Mouse (Mus musculus) skeletal muscle tissue, adult 2 months (tissue): ENCODE measurements around the gene Trim56.
A peak's percentile ranks its signal among the peaks of the same experiment; 100 is the strongest.
"Not testable (repeated sequence)": the region's sequence is repeated elsewhere in the genome, so short reads cannot be mapped to it uniquely, and the experiment has no call there.

Source experiments
- DNase-seq: peaks from one replicate; pipeline ENCODE4 v3.0.0-alpha.2; 2012; ENCODE audit warnings: low read depth, low spot score

Gene Trim56

DNA sequence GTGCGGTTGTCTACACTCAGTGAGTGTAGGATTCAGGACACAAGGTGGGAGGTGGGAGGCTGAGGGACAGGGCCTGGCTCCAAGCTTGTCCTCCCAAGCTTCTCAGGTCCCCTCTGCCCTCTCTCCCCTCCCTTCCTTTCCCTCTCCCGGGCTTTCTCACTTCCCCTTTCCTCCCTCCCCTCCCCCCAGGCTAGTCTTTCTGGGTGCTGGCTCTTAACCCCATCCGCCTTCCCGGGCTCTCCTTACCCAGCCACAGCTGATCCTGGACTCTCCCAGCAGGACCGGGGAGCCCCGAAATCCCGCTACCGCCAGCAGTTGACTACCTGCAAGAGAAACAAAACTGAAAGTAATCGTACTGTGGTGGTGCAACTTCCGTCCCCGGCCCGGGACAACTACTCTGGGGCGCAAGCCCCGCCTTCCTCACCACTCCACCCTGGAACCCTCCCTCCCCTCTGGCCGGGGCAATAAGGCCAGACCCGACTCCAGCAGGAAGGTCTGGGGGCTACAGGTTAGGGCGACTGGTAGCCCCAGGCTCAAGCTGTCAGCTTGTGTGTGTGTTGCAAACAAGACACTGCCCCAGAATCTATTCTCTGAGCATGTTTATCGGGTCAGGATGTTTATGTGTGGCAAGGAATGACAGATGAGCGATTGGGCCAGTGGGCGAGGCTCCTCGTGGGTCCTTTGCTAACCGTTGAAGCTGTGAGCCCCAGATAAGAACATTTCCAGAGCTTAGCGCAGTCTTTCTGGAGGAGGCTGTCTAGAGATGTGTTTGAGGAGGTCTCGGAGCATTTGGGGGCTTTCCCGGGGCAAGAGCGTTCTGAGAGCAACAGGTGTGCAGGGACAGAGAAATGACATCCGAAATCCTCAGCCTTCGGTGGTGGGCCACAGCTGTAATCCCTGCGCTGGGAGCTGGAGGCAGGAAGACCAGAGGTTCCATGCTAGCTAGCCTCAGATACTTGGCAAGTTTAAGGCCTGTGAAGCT lies at the start of gene Trim56:
Gene Trim56 (minus strand): TSS at position 344 of the 982 bp plus-strand sequence.
- peak; percentile 60 for DNase-seq

DNA sequence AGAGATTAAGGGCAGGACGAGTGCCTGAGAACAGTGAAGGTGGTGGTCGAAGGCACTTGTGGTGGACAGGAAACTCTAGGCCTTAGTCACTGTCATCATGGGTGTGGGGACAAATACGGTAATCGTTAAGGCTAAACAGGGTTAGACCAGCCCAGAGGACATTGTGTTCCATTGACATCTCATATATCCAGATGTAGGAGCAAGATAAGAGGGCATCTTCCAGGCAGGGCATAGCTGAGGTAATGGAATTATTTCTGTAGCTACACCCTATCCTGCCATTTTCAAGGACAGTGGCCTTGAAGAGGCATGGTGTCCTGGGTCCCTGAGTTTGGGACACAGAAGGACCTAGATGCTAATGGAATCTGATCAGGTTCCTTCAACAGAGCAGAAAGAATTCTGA lies 45.8 kb upstream of the Trim56 start:
- no peak for DNase-seq

DNA sequence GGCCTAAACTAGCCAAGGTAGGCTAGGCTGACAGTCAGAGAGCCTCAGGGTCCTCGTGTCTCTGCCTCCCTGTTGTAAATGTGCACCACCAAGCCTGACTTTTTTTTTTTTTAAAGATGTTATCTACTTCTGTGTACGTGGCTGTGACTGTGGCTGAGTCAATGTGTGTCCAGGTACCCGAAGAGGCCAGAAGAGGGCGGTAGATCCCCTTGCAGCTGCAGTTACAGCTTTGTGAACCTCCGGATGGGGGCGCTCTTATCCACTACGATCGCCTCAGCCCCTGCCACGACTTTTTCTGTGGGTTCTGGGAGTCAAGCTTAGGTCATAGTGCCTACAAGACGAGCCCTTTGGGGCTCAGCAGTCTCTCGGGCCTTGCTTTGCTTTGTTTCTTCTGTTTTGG lies 43.5 kb upstream of the Trim56 start:
- DNase-seq: no peak

DNA sequence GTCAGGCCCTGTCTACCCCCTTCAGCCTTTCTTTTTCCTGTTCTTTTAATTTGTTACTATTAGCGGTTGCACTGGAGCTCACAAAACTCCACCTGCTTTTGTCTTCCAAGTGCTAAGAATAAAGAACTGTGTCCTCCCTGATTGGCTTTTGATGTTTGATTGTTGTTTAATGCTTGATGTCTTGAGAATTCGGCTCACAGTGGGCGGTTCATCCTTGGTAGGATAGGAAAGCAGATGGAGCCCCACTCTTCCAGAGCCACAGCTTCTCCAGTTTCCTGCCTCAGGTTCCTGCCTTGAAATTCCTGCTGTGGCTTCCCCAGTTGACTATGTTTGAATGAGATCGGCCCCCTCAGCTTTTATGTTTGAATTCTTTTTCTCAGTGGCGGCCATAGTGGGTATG lies 37.3 kb upstream of the Trim56 start:
- DNase-seq: no peak

DNA sequence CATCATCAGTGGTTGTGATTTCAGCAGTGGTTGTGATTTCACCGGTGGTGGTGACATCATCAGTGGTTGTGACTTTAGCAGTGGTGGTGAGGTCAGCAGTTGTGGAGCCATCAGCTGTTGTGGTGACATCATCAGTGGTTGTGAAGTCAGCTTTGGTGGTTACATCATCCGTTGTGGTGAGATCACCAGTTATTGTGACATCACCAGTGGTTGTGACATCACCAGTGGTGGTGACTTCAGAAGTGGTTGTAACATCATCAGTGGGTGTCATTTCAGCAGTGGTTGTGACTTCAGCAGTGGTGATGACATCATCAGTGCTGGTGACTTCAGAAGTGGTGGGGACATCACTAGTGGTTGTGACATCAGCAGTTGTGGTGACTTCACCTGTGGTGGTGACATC lies 36.6 kb upstream of the Trim56 start:
- DNase-seq: peak; percentile 15

DNA sequence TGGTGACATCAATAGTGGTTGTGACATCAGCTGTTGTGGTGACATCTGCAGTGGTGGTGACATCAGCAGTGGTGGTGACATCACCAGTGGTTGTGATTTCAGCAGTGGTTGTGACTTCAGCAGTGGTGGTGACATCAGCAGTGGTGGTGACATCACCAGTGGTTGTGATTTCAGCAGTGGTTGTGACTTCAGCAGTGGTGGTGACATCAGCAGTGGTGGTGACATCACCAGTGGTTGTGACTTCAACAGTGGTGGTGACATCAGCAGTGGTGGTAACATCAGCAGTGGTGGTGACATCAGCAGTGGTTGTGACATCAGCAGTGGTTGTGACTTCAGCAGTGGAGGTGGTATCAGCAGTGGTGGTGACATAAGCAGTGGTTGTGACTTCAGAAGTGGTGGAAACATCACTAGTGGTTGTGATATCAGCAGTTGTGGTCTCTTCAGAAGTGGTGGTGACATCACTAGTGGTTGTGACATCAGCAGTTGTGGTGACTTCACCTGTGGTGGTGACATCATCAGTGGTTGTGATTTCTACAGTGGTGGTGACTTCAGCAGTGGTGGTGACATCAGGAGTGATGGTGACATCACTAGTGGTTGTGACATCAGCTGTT lies 33.4 kb upstream of the Trim56 start, which contains the start of gene Muc3:
Gene Muc3 (minus strand): TSS at position 51 of the 611 bp plus-strand sequence.
- not testable (repeated sequence) for DNase-seq

DNA sequence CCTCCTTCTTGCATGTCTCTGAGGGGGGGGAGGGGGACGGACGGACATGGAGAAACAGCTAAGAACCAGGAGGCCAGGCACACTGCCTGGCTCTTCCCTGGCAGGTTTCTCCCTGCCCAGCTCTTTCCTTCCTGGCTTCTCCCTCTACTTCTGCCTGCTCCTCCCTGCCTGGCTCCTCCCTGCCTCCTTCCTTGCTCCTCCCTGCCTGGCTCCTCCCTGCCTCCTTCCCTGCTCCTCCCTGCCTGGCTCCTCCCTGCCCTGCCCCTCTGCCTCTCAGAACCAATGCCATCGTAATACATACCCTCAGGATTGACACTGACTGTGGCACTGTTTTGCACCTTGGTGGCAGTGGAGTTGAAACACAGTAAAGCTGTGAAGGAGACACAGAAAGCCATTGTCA lies 24.8 kb upstream of the Trim56 start:
- DNase-seq: no peak

DNA sequence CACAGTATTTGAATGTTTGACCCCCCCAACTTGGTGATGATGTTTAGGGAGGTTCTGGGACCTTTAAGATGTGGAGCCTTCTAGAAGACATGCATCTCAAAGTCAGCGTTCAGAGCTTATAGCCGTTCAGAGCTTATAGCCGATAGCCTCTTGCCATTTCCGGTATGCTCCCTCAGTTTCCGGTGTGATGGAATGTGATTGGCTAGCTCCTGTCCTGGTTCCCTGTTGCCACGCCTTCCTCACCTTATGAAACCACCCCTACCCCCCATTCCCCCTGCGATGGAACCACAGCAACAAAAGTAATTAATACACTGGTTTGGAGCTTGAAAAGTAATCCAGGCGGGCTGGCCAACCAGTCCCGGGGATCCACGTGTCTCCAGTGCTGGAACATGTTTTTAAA lies 23.0 kb upstream of the Trim56 start:
- no peak for DNase-seq

DNA sequence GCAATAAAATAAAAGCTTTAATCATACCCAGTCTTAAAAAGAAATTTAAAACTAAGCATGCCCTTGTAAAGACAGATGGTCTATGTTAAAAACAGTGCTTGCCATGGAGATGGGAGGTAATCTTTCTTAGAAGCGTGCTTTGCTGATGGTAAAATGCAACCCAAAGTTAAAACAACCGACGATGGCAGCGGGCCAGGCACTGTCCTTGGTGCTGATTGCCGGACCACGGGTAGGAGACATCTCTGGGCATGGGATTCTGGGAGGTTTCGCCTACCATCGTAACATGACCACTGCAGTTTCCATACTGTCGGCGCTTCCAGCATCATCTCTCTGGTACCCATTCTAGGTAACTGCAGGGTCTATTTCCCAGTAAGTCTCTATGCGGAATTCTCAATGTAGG lies 18.9 kb upstream of the Trim56 start:
- no peak for DNase-seq

DNA sequence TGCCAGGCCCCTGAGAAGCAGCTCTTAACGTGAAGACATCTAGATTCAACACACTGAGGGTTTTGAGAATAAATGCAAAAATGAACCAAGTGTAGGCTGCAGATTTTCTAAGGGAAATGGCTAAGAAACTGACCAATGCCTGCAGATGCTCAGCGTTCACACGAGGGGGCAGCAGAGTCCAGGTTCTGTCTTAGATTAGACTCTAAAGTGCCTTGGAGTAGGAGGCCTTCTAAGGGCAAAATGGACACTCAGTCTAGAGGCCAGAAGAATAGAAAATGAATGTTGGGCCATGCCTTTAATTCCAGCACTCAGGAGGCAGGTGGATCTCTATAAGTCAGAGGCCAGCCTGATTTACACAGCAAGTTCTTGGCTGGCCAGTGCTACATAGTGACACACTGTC lies 15.5 kb upstream of the Trim56 start:
- peak; percentile 38 for DNase-seq

DNA sequence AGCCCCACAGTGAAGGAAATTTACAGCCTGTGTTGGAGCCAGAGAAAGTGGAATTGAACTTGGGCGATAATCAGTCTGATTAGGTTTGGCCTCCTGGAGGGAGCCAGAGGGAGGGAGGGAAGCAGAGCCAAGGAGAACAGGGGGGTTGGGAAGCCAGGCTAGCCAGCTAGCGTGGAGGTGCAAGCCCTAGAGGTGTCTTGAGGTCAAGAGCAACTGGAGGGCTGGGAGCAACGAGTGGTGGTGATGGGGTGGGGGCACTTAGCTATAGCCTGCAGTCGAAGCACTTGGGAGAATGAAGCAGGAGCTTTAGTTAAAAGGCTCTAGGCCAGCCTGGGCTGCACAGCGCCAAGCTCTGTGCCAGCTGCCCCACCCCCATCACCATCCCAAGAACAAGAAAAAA lies 13.3 kb upstream of the Trim56 start:
- no peak for DNase-seq

DNA sequence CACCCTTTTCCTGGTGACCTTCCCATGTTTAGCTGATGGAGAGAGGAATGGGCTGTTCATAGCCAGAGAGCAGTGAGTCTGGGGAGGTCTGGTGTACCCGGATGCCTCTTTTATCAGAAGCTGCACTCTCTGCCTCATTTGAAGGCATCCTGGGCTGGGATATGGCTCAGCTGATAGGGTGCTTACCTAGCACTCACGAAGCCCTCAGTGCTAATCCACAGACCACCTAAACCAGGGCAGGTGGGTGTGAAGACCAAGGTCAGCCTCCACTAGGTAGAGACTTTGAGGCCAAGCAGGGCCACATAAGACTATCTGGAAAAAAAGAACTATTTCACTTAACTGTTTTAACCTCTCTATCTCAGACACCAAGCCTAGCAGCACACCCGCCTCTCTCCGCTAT lies 7.5 kb upstream of the Trim56 start:
- DNase-seq: no peak

DNA sequence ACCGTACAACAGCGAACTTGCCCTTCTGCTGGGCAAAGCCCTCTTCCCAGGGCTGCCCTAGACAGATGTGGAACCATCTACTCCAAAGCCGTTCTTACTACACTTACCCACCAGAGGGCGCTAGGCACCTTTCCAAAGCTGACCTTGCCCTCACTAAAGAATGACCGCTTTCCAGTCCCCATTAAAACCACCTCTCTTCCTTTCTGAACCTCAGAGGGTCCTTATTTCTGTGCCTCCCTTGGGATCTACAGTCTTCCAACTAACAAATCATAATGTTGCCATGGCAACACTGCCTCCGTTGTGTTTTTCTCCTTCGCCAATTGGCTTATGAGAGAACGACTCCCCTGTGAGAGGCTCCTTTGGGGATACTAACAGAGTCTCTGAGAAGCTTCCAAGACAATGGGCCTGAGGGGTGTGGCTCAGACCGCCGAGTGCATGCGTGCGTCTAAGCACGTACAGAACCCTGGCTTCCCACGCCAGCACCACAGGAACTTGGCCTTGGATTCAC lies 6.7 kb upstream of the Trim56 start:
- peak; percentile 60 for DNase-seq

DNA sequence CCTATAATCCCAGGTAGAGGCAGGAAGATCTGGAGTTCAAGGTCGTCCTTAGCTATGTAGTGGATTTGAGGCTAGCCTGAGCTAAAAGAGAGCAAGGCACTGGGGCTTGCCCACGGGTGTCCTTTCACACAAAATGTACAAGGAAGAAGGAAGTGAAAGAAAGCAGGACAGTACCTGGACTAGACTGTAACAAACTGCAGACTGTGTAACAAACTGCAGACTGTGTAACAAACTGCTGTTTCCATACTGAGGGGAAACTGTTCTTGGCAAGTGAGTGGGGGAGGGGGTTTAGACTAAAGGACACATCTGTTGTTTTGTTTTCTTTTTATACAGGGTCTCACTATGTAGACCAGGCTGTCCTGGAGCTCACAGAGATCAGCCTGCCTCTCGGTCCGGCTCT lies 5.3 kb upstream of the Trim56 start:
- DNase-seq: no peak

DNA sequence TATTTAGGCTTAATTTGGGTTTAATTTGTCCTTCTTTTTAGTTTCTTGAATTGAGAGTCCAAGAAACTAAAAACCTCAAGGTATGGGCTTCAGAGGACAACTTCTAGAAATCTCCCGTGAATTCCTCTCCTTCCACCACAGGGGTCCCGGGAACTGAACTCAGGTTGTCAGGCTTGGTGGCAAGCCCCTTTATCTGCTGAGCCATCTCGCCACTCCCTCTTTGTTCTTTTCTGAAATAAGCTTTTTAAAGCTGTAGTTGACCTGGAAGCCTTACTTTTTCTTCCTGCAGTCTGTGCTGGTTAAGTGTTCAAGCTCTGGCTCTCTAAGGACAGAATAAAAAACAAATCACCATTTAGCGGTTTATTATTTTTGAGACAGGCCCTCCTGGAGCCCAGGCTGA lies 2.9 kb upstream of the Trim56 start:
- DNase-seq: no peak

DNA sequence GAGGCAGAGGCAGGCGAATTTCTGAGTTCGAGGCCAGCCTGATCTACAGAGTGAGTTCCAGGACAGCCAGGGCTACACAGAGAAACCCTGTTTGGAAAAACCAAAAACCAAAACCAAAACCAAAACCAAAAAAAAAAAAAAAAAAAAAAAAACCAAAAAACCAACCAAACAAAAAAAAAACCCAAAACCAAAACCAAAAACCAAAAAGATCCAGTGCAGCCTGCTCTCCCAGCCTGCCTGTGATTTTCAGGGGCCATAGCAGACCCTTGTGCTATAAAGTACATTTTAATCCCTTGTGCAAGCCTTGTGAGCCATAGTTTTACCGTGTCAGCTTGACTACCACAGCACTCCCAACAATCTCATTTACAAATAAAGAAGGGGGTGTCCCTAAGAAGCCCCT lies 2.0 kb upstream of the Trim56 start:
- DNase-seq: not testable (repeated sequence)

DNA sequence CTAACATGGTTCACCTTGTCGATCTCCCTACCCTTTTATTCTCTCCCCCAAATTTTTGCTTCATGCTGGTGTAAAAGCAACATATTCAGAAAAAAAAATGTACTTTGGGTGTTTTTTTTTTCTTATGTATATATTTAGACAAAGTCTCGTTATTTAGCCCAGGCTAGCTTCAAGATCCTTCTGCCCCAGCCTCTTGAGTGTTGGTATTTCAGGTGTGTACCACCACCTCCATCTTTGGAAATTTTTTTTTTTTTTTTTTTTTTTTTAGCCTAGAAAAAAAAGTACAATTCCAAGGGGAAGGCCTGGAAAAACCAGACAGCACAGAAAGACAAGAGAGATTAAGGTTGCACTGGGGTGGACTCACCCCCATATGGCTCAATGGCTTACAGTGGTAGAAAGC lies 978 bp upstream of the Trim56 start:
- no peak for DNase-seq

DNA sequence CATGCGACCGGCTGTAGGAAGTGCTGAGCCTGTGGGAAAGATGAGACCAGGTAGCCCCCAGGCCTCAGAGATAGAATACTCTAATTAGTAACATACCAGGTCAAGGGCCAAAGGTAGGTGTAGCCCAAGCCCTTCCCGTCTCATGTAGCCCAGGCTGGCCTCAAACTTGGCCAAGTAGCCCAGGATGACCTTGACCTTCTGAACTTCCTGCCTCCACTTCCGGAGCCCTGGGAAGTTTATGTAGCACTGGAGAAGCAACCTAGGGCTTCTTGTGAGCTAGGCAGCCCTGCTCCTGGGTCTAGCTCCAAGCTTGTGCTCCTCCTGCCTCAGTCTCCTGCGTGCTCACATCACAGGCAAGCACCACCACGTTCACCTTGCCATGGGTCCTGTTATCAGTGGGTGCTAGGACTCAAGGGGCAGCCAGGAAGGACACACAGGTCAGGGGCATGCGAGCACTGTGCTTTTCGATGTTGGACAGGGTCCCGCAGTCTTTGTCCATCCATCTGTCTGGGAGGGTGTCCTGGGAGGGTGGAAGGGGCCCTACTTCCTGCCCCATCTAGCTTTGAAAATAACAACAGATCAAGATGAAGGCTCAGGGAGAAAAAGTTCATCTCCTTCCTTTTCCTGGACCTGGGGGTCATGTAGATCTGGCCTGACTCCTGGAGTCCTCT lies 983 bp downstream of the Trim56 start:
- no peak for DNase-seq

DNA sequence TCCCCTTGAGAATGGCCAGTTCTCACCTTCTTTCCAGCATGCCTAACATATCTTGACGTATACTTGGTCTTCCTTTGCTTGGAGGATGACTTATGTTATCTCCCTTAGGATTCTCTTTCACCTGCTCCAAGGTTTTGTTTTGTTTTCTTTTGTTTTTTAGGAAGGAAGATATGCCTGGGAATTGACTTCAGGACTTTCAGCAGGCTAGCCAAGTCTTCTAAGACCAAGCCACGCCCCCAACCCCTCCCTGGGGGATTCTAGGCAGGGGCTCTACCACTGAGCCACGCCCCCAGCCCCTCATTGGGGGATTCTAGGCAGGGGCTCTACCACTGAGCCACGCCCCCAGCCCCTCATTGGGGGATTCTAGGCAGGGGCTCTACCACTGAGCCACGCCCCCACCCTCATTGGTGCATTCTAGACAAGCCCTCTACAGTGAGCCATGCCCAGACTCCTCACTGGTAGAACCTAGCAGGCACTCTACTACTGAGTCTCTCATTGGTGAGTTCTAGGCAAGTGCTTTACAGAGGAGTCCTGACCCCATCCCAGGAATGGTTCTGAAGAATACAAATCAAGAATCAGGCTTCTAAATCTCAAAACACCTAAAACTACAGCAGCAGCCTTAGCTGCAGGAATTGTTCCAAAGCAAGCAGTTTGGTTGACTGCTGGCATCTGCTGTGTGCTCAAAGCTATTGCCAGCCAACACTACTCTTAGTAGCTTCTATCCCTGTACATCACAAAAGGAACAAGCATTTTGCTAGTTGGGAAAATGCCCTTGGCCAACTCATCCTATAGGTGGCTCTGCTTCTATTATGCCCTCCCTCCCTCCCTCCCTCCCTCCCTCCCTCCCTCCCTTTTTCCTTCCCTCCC lies 4.2 kb downstream of the Trim56 start:
- no peak for DNase-seq

DNA sequence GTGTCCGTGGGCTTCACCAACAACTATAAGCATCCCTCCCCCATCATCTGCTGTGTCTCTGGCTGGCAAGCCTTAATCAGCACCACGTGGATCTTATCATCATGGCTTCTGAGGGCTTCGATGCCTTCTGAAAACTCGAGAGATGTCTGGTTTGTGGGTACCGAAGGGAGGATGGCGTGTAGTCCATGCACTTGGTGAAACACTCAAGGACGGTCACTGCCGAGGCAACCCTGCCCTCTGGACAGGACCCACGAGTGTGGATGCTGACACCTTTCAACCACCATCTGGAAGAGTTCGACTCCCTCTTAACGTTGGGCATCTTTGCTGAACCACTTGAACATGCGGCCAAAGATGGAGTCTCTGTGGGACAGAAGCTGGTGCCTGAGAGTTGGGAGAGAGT lies 5.1 kb downstream of the Trim56 start:
- no peak for DNase-seq

DNA sequence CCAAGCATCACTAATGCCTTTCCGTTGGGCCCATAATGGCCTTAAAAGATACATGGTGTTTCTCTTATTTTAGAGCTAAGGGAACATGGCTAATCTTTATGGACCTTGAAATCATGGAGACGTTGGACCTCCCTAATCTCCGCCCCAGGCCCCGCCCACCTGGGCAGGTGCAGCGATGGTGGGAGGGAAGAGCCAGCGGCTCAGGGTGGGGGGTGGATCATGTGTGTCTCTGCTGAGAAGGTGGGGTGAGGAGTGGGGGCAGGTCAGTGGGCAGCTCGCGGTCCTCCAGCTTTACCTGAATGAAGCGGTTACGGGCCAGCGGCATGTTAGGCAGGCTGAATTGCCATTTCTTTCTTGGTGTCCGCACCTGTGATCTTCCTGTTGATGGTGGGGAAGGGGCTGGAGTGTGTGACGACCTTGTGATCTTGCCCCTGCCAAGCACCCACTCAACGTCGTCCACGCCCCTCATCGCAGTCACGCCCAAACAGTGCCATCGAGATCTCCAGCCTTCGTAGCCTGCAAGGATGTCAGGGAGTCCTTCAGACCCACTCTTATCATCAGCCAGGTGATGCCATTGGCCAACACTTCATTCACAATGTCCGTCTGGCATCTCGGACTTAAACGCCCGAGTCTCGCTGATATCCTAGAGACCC lies 5.9 kb downstream of the Trim56 start:
- no peak for DNase-seq
